Mouse (Mus musculus): ENCODE results near the gene Atrn.

Gene Atrn

DNA sequence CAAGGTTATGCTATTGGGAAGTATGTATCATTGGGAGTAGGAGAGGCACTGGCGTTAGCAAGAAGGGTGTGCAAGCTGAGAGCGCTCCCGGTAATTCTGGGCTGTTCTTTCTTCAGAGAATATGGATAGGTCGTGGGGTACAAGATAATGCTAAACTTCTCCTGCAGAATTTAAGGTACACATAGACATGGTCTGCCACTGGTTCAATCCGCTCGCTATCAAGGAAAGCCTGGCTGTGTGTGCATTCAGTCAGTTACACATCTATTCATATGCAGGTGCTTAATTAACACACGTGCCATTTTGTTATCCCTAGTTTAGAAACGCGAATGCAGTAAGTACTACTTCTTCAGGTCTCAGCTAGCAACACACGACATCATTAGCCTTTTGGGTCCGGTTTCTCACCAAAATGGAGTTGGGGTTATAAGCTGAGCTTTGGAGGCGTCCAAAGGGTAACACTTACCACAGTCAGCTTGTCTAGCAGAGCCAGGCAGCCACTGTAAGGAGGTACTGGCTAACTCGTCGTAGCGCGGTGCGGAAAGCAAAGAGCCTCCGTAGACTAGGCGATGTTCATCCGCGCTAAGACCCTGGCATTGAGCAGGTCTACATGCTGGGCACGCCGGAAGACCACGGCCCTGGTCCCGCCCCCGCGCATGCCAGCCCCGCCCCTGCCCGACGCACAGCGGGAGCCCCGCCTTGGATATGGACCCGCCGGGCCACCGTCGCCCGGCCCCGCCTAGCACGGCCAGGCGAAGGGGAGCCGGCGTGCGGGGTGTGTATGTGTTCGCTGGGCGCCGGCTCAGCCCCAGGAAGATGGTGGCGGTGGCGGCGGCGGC is at the start of gene Atrn, which contains the start of gene 4930402H24Rik:
TSS of gene Atrn (plus strand) at position 745 of the 833 bp plus-strand sequence.
TSS of gene 4930402H24Rik (minus strand) at position 656 of the 833 bp plus-strand sequence.
- peak; percentile 94 for DNase-seq

GRCm38 (mm10) chr2:130862091-130862490 is 44.2 kb upstream of the Atrn start:
- no peak for DNase-seq

DNA sequence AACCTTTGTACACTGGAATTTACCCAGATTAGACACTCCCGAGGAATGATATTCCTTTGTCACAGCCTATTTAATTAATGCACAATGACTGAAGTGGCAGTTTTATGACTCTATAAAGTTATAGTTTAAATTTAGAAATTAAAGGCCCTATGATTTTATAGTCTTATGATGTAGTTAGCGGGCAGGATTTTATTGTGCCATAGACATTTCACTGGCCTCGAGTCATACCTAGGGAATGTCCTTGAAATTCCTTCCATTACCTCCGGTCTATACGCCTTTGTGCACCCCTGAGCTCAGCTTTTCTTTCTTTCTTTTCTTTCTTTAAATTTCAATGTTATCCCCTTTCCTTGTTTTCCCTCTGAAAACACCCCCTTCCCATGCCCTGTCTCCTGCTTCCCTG is 35.4 kb upstream of the Atrn start:
- no peak for DNase-seq

GRCm38 (mm10) chr2:130877376-130877775 is 28.9 kb upstream of the Atrn start:
- no peak for DNase-seq

GRCm38 (mm10) chr2:130886983-130887382 is 19.3 kb upstream of the Atrn start:
- DNase-seq = no peak

GRCm38 (mm10) chr2:130887456-130887855 is 18.8 kb upstream of the Atrn start:
- DNase-seq = no peak

- no peak for DNase-seq
Observed at GRCm38 (mm10) chr2:130896944-130897343, 9.4 kb upstream of the Atrn start.

- no peak for DNase-seq
Observed at GRCm38 (mm10) chr2:130897856-130898255, 8.4 kb upstream of the Atrn start.

DNA sequence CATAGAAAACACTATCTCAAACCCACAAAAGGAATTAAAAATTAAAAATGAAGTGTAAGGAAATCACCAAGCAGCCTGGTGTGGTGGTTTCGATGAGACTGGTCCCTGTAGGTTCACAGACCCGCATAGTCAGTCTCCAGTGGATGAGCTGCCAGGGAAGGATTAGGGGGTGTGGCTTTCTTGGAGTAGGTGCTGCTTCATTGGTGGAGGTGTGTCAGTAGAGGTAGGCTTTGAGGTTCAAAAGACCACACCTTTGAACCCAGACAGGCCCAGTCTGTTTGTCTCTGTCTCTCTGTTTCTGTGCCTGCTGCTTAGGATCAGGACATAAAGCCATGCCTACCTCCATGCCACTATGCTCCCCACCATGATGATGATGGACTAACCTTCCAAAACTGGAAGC is 7.5 kb upstream of the Atrn start:
- DNase-seq = no peak

- DNase-seq = no peak
Observed at GRCm38 (mm10) chr2:130906584-130907315, 455 bp downstream of the Atrn start.

GRCm38 (mm10) chr2:130911691-130912090 is 5.4 kb downstream of the Atrn start:
- DNase-seq = no peak

DNA sequence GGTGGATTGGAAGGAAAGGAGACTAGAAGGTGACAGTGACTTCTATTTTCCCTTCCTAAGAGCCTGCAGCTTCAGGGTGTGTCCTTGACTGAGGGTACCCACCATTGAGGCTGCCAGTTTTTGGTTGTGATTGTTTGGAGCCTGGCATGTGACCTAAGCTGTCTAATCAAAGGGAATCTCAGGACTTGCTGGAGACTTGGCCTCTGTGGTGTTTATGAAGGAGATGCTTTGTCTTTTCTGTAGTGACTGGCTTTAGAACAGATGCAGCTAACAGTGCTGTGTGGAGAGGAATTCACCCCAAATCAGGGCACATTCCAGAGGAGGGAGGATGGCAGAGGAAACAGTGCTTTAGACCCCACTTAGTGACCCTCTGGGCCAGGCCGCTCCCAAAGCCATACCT is 8.6 kb downstream of the Atrn start:
- no peak for DNase-seq

GRCm38 (mm10) chr2:130916521-130917147 is 10.3 kb downstream of the Atrn start:
- no peak for DNase-seq

- DNase-seq = no peak
Observed at GRCm38 (mm10) chr2:130917686-130918085, 11.4 kb downstream of the Atrn start.

DNA sequence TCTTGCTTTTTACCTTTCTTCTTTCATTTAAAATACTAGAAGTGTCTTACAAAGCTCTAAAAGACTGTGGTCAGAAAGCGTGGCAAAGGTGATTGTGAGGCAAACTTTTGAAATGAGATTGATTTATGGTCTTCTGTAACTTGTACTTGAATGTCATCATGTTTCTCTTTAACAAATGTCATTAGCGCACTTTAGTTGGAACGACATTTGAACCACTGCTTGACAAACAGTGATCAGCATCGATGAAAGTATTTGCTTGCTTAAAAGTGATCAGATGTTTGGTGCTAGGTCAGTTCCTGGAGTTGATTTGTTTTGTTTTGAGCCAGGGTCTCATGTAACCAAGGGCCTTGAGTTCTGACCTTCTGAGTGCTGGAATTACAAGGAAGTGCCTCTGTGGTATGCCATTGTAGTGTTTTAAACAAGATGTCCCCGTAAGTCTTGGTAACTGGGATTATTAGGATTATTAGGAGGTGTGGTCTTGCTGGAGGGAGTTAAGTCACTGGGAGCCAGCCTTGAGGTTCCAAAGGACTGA is 12.8 kb downstream of the Atrn start:
- DNase-seq = no peak

- no peak for DNase-seq
Observed at GRCm38 (mm10) chr2:130924950-130925349, 18.7 kb downstream of the Atrn start.

GRCm38 (mm10) chr2:130928031-130928430 is 21.7 kb downstream of the Atrn start:
- no peak for DNase-seq

GRCm38 (mm10) chr2:130928530-130928929 is 22.2 kb downstream of the Atrn start:
- no peak for DNase-seq

DNA sequence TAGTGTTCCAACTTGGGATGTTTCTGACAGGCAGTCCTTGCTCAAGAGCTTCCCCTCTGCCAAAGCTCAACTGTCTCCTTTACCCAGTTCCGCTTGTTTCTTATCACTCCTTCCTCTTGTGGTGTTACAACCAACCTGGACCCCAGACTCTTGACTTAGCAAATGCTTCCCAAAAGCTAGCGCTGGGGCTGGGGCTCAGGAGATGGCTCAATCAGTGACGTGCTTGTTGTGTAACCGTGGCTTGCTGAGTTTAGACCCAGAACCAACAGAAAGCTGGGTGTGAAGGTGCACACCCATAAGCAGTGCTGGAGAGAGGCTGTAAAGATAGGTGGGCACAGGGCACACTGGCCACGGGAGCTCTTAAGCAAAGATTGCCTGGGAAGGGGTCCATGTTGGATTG is 23.7 kb downstream of the Atrn start:
- no peak for DNase-seq

- DNase-seq = no peak
Observed at GRCm38 (mm10) chr2:130932865-130933264, 26.6 kb downstream of the Atrn start.

DNA sequence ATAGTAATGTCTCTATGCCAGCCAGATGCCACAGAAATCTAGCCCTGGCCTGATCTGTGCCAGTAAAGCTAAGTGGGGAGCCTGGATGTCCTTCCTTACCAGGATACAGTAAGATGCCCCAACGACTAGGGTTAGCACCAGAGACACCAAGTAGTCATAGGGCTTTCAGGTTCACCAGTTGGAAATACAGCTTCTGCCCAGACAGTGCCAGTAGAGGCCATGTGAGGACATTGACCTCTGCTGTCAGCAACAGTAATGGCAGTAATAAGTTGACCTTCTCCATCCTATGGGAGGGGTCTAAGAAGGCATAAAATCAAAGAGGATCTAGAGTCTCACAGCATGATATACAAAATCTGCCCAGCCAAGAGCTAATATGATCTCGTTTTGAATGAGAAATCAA is 43.5 kb downstream of the Atrn start:
- DNase-seq = no peak

GRCm38 (mm10) chr2:130950548-130950947 is 44.3 kb downstream of the Atrn start:
- DNase-seq = peak; percentile 78

DNA sequence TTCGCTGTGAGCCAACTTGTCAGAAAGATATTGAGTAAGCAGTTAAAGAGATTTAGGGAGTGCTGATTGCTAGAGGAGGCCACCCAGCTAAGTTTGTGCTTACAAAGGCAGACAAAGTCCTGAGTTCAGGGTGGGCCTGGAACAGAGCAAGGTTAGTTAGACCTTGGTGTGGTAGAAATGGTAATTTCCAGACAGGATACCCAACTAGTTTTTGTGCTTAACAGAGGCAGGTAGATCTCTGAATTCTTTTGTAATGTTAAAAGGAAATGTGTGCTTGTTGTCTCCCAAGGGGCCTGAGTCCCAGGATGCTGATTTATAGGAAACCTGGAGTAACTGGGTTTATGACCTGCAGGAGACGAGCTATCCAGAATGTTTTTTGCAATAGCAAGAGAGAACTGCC is 52.6 kb downstream of the Atrn start:
- DNase-seq = no peak

Data from thymus, postnatal 25 days (tissue).